26 mouse cellular contexts compared by ENCODE assay signal in the genomic region with DNA sequence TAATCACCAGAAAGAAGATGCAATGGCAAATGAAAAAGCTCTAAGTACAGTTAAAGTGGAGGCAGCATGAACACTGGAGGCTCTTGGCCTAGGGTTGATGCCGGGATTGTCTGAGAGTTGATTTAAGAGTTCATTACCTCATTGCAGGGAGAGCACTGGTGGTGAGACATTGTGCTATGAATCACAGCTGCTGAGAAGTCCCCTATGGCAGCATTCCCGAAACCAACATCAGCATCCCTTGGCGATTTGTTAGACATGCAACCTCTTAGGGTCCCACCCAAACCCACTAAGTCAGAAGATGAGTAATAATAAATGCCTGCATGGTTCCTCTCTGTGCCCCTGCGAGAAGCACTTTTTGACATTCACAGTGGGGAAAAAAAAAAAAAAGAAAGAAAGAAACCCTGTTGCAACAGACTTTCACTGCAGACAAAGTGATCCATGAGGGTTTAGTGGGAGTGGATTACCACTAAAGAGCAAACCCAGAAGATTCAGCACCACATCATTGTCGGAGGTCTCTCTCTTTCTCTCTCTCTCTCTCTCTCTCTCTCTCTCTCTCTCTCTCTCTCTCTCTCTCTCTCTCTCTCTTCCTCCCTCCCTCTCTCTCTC. TPM values are rescaled to one million over a fixed set of nuclear protein-coding genes. Genes with fewer than 3 reads are reported as not detected.
DNase-seq lines count a peak whose midpoint lies in the region; TF ChIP-seq lines count a peak whose summit lies in the region.
"Had no signal": no experiment of that assay in that cellular context is flagged by ENCODE, and none has a peak within 500 bp of the region (broad histone marks: within the 10 kb centered on the region; RNA-seq: fewer than 3 reads in every experiment).

No protein-coding gene starts in this region.

- TF ChIP-seq CTCF in embryonic fibroblast, embryonic 13.5 days (IDR thresholded peaks at IDR 0.05; ENCODE audit: borderline replicate concordance, insufficient read depth, low read length), result no peak

- H3K27ac ChIP-seq in embryonic fibroblast, embryonic 13.5 days (ENCODE audit: insufficient read depth, low read length), result peak overlapping the region; percentile 67
- H3K27ac ChIP-seq: embryonic facial prominence, embryonic 12.5 days; forebrain, embryonic 15.5 days; heart, adult 2 months; heart, embryonic 13.5 days; hindbrain, embryonic 13.5 days; kidney, postnatal 0 days; limb, embryonic 15.5 days; liver, embryonic 14.5 days; lung, embryonic 15.5 days; midbrain, embryonic 15.5 days; neural tube, embryonic 13.5 days; stomach, embryonic 15.5 days had no signal

- peaks cover 11% of the 10 kb centered on the region for H3K4me1 ChIP-seq in embryonic fibroblast, embryonic 13.5 days (ENCODE audit: control insufficient read depth, insufficient read depth, low read length)

- peak; percentile 6 for DNase-seq in adrenal gland, postnatal 14 days
- DNase-seq in adrenal gland, postnatal 25 days, result no peak
- peak; percentile 29 for DNase-seq in urinary bladder, postnatal 14 days (ENCODE audit: low spot score)
- DNase-seq in urinary bladder, adult 2 months (ENCODE audit: low spot score), result no peak
- DNase-seq in skeletal muscle tissue, adult 2 months (ENCODE audit: low read depth, low spot score), result peak; percentile 70
- no peak for DNase-seq in cerebellum, adult 11-12 months
- no peak for DNase-seq in layer of hippocampus, adult 8-10 months (ENCODE audit: low spot score in 2 of 2)
- DNase-seq: cerebellum, adult 2 months; cerebellum, postnatal 25 days; left cerebral cortex, postnatal 4 days; retina, postnatal 1 day; thymus, postnatal 36 days had no signal

- TF ChIP-seq POLR2A in embryonic fibroblast, embryonic 13.5 days (IDR thresholded peaks at IDR 0.05; ENCODE audit: low read depth, low read length), result no peak

- no peak overlapping the region for H3K4me3 ChIP-seq in embryonic fibroblast, embryonic 13.5 days (ENCODE audit: insufficient read depth, low read length)
- H3K4me3 ChIP-seq: embryonic facial prominence, embryonic 12.5 days; erythroblast, embryonic 14.5 days; forebrain, embryonic 15.5 days; heart, adult 2 months; heart, embryonic 13.5 days; hindbrain, embryonic 13.5 days; limb, embryonic 15.5 days; lung, embryonic 15.5 days; midbrain, embryonic 15.5 days; neural tube, embryonic 13.5 days; stomach, embryonic 15.5 days had no signal

RNA-seq across cellular contexts. Expression of gene Dtnbp1, which starts 3.1 kb away (rescaled TPM):
- 66.0 and 69.3 TPM in 2 replicates for total RNA-seq in adrenal gland, postnatal 14 days (2021)
- total RNA-seq in adrenal gland, postnatal 25 days (2021), result 41.4 and 56.1 TPM in 2 replicates
- 55.1 and 56.2 TPM in 2 replicates for polyA plus RNA-seq in urinary bladder, adult 2 months (2012; rRNA removed)
- 56.6 and 58.1 TPM in 2 replicates for polyA plus RNA-seq in embryonic fibroblast, embryonic 13.5 days (2011; ENCODE audit: insufficient read length, low read depth, missing spikeins)
- 10 to 100 TPM; 74.6 to 81.1 (median 75.5) TPM for total RNA-seq in layer of hippocampus, adult 8-10 months (2022)

Comparison
In these comparisons a context has a peak if more than half of its experiments do, and no peak if none do; other contexts are left out.
1. DNase-seq: peak in adrenal gland, postnatal 14 days (single experiment), urinary bladder, postnatal 14 days (single experiment) and skeletal muscle tissue, adult 2 months (single experiment); none in adrenal gland, postnatal 25 days (single experiment), urinary bladder, adult 2 months (single experiment), cerebellum, adult 11-12 months (single experiment) and layer of hippocampus, adult 8-10 months (0 of 2).